Mouse (Mus musculus): Measurements from ENCODE around the gene Tex48. TPM values are rescaled to one million over a fixed set of nuclear protein-coding genes. Genes with fewer than 3 reads are reported as not detected.

Tex48 gene
- polyA plus RNA-seq, 1 experiment = not detected

DNA sequence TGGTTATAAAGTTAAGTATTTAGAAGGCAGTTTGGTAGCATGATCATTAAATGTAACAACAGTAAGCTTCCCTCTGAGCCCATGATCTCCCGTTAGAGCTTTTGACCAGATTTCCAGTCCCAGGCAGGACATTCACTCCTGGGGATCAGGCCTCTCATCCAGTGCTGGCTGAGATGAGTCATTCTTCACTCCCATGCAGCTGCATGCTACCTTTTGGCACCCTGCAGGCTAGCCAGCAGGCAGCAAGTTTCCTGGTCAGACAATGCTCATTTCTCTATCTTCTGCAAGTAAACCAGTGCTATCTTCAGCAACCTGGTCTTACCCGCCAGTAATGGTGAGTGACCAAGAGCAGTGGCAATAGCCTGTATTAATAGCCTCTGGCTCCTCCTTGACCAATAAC is 11.0 kb upstream of the Tex48 start:
- no peak for DNase-seq (ENCODE audit: low read depth)
- no peak for TF ChIP-seq POLR2A (IDR thresholded peaks at IDR 0.05; ENCODE audit: borderline replicate concordance, extremely low read depth, insufficient read depth, insufficient read length, poor library complexity, severe bottlenecking)
- no peak for TF ChIP-seq CTCF (IDR thresholded peaks at IDR 0.05; ENCODE audit: borderline replicate concordance, extremely low read depth, insufficient read depth, insufficient read length)

DNA sequence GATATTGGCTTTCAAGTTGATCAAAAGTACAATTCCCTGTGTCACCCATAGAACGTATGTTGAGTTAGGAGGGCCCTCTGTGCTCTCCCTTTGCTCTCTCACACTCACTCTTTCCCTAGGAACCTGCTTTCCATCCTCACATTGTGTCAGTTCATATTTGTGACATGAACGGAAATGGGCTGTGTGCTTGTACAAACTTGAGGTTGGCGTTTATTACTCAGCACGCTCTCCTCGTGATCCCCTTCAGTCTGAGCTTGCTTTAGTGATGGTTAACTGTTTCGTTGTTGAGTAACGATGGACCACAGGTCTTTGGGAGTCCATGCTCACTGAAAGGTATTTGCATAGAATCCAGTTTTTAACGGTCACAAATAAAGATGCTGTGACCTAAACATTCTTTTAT is 4.9 kb upstream of the Tex48 start:
- no peak for DNase-seq (ENCODE audit: low read depth)
- TF ChIP-seq POLR2A (IDR thresholded peaks at IDR 0.05; ENCODE audit: borderline replicate concordance, extremely low read depth, insufficient read depth, insufficient read length, poor library complexity, severe bottlenecking) (no peak), CTCF (IDR thresholded peaks at IDR 0.05; ENCODE audit: borderline replicate concordance, extremely low read depth, insufficient read depth, insufficient read length) (no peak)

DNA sequence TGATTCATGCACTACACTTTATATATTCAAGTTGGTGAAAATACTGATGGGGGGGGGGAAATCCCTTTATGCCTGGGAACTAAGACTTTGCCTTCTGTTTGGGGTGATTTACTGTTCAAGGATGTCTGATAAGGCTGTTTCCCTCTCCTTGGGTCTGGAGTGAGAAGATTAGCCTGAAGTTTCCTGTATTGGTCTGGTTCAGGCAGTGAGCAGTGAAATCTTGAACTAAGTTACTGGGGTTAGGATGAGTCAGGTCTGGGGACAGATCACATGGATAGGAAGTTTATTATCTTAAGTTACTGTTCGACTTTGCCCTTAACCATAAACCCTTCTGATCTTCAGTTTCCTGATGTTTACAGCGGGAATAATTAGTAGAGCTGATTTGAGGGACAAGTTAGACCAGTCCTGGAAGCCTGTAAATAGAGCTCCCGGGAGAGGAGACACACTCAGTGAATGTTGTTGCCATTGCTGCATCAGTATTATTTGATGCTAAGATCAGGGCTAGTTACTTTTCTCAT is 3.4 kb upstream of the Tex48 start:
- no peak for DNase-seq (ENCODE audit: low read depth)
- TF ChIP-seq POLR2A (IDR thresholded peaks at IDR 0.05; ENCODE audit: borderline replicate concordance, extremely low read depth, insufficient read depth, insufficient read length, poor library complexity, severe bottlenecking) = no peak
- TF ChIP-seq CTCF (IDR thresholded peaks at IDR 0.05; ENCODE audit: borderline replicate concordance, extremely low read depth, insufficient read depth, insufficient read length) = no peak

DNA sequence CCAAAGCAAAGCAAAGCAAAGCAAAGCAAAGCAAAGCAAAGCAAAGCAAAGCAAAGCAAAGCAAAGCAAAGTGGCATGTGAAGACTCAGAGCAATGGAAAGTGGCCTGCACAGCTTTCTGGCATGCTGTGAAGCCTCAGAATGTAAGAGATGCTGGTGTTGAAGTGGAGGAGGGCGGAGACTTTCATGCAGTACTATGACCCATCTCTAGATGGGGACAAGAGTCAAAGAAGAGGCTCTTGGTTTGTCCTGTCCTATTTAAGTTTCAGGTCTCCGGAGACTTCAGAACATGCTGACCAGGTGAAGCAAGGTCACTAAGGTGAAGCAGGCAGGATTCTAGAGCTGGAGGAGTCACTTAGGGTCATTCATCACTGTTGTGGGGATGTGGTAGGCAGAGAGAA is 367 bp downstream of the Tex48 start:
- DNase-seq (ENCODE audit: low read depth) = no peak
- no peak for TF ChIP-seq POLR2A (IDR thresholded peaks at IDR 0.05; ENCODE audit: borderline replicate concordance, extremely low read depth, insufficient read depth, insufficient read length, poor library complexity, severe bottlenecking)
- TF ChIP-seq CTCF (IDR thresholded peaks at IDR 0.05; ENCODE audit: borderline replicate concordance, extremely low read depth, insufficient read depth, insufficient read length) = no peak

DNA sequence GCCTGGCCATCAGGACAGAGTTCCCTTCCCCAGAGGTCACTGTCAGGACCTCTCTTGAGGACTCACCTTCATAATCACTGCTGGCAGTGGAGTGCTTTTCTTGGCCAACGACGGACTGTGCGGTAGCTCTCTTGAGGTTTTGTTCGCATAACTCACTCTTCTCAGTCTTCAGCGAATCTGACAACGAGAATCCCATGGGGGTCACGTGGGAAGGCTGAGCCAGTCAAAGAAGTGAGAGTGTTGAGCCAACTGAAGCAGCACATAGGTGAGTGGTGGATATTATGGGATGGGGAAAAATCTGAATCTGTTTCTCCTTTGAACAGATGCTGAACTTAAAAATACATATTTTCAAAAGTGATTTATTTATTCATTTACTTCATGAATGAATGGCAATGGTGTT is 13.8 kb downstream of the Tex48 start:
- TF ChIP-seq CTCF (IDR thresholded peaks at IDR 0.05; ENCODE audit: borderline replicate concordance, extremely low read depth, insufficient read depth, insufficient read length) (no peak), POLR2A (IDR thresholded peaks at IDR 0.05; ENCODE audit: borderline replicate concordance, extremely low read depth, insufficient read depth, insufficient read length, poor library complexity, severe bottlenecking) (no peak)
- peak; percentile 29 for DNase-seq (ENCODE audit: low read depth)

DNA sequence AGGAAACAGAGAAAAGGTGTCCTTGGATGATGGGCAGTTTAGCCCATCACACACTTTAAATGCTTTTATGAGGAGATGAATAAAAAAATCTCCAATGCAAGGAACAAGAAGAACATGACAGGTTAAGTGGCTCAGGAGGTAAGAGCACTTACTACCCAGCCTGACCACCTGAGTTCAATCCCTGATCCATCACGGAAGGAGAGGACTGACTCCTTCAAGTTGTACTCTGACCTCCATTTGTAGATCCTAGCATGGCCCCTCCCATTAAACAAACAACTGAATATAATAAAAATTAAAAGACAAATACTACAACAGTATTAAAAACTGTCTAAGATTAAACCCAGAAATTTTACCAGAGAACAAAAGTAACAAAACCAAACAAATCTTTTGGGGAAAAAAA is 16.3 kb downstream of the Tex48 start:
- no peak for DNase-seq (ENCODE audit: low read depth)
- no peak for TF ChIP-seq POLR2A (IDR thresholded peaks at IDR 0.05; ENCODE audit: borderline replicate concordance, extremely low read depth, insufficient read depth, insufficient read length, poor library complexity, severe bottlenecking)
- TF ChIP-seq CTCF (IDR thresholded peaks at IDR 0.05; ENCODE audit: borderline replicate concordance, extremely low read depth, insufficient read depth, insufficient read length) = no peak

DNA sequence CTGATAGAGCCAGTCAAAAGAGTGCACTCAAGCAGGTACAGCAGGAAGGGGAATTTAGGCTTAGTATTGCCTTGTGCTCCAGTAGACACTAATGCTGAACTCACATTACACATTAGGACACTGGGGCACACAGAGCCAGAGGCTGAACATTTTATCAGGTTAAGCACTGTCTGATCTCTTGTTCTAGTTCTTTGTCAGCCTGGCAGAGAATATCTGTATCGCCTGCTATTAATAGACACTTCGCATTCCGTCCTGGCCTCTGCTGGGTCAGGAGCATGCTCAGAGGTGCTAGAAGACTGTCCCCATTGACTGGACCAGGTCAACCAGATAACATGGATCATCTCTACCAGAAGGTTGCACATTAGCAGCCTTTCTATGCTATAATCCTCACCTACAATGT is 16.7 kb downstream of the Tex48 start:
- TF ChIP-seq POLR2A (IDR thresholded peaks at IDR 0.05; ENCODE audit: borderline replicate concordance, extremely low read depth, insufficient read depth, insufficient read length, poor library complexity, severe bottlenecking) (no peak), CTCF (IDR thresholded peaks at IDR 0.05; ENCODE audit: borderline replicate concordance, extremely low read depth, insufficient read depth, insufficient read length) (no peak)
- DNase-seq (ENCODE audit: low read depth) = no peak

DNA sequence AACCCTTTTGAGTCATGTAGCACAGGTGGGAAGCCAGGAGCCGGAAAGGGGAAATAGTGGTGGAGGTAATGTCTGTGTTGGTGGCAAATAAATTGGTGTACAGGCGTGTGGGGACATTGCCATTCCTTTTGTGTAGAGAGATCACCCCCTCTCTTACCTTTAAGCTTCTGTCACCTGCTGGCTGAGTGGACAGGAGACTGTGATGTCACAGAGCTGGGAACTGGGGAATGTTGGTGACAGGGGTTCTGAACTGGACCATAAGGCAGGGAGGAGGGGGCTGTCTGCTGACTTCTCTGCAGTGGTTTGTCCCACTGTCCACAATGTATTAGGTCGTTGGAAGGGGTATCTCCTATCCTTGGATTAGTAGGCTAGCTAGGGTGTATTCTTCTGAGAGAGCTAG is 17.3 kb downstream of the Tex48 start, which contains the start of gene Gm11213:
Gm11213 (minus strand) TSS at position 317 of the 400 bp plus-strand sequence.
- no peak for DNase-seq (ENCODE audit: low read depth)
- TF ChIP-seq POLR2A (IDR thresholded peaks at IDR 0.05; ENCODE audit: borderline replicate concordance, extremely low read depth, insufficient read depth, insufficient read length, poor library complexity, severe bottlenecking) (no peak), CTCF (IDR thresholded peaks at IDR 0.05; ENCODE audit: borderline replicate concordance, extremely low read depth, insufficient read depth, insufficient read length) (no peak)

DNA sequence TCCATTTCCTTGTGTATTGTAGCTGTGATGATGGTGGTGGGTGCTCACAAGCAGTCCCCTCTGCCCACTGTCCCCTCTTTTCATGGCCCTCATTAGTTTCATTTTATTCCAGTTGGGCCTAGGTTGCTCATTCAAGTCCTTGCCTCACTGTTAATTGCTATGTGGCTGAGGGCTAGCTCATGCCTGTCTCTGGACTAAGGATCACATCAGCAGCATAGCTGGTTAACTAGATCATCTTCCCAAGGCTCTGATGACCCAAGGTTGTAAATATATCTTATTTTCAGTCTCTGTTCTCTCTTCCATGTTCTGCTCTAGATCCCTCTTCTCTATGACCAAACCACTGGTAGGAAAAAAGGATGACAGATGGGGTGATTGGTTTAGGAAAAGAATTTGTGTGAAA is 21.0 kb downstream of the Tex48 start:
- no peak for DNase-seq (ENCODE audit: low read depth)
- no peak for TF ChIP-seq CTCF (IDR thresholded peaks at IDR 0.05; ENCODE audit: borderline replicate concordance, extremely low read depth, insufficient read depth, insufficient read length)
- TF ChIP-seq POLR2A (IDR thresholded peaks at IDR 0.05; ENCODE audit: borderline replicate concordance, extremely low read depth, insufficient read depth, insufficient read length, poor library complexity, severe bottlenecking) = no peak

DNA sequence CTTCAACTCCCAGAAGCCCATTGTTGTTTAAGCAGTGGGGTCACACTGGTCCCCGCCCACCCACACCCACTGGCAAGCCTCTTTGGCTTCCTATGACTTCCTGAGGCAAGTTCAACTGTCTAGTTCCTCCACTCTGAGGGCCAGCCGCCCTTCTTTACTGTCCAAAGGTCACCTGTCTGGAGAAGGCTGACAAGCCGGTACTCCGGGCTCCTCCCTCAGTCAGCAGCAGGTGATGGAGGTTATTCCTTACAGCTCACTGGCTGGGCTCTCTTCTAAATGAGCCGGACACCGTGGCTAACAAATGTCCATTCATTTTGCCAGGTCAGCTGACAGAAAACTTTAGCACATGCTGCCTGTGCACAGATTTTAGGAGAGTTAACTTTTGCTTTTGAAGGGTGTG is 21.4 kb downstream of the Tex48 start:
- TF ChIP-seq CTCF (IDR thresholded peaks at IDR 0.05; ENCODE audit: borderline replicate concordance, extremely low read depth, insufficient read depth, insufficient read length) = no peak
- TF ChIP-seq POLR2A (IDR thresholded peaks at IDR 0.05; ENCODE audit: borderline replicate concordance, extremely low read depth, insufficient read depth, insufficient read length, poor library complexity, severe bottlenecking) = no peak

DNA sequence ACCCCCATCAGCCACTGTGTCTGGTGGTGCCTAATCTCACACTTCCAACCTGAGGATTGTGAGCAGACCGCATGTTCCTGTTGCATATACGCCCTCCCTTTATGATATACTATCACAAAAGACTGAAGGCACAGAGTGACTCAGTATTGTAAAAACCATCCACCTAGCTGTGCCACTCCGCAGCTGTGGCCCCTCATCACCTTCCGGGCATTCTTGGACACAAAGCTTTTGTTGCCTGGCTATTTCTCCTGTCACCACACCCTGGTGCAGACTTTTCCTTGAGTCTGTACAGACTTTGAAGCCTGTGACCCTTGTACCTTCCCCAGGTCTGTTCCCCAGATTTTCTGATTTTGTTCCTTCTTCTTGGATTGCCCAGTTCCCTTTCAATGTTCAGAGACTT is 26.2 kb downstream of the Tex48 start:
- TF ChIP-seq CTCF (IDR thresholded peaks at IDR 0.05; ENCODE audit: borderline replicate concordance, extremely low read depth, insufficient read depth, insufficient read length) = no peak
- no peak for TF ChIP-seq POLR2A (IDR thresholded peaks at IDR 0.05; ENCODE audit: borderline replicate concordance, extremely low read depth, insufficient read depth, insufficient read length, poor library complexity, severe bottlenecking)

More for the DNA sequence above, 21.4 kb downstream of the Tex48 start:
- DNase-seq (ENCODE audit: low read depth) = no peak

DNA sequence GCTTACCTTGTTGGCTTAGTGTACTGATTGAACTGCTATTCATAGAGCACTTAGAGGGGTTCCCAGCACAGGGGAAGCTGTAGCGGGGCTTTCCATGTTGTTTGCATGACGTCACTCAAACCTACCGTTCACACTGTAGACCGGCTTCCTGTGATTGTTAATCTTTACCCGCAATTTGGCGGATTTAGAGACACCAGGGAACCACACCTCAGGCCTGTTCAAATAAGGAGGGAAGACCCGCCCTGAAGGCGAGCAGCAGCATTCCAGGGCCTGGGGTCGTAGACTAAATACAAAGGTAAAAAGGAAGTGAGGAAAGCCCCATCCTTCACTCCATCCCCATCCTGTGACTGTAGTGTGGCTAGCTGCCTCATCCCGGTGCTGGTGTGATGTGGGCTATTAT is 27.0 kb downstream of the Tex48 start:
- no peak for TF ChIP-seq CTCF (IDR thresholded peaks at IDR 0.05; ENCODE audit: borderline replicate concordance, extremely low read depth, insufficient read depth, insufficient read length)
- TF ChIP-seq POLR2A (IDR thresholded peaks at IDR 0.05; ENCODE audit: borderline replicate concordance, extremely low read depth, insufficient read depth, insufficient read length, poor library complexity, severe bottlenecking) = no peak

More for the DNA sequence above, 26.2 kb downstream of the Tex48 start:
- DNase-seq (ENCODE audit: low read depth) = no peak

More for the DNA sequence above, 27.0 kb downstream of the Tex48 start:
- DNase-seq (ENCODE audit: low read depth) = no peak
